In the genomic region with DNA sequence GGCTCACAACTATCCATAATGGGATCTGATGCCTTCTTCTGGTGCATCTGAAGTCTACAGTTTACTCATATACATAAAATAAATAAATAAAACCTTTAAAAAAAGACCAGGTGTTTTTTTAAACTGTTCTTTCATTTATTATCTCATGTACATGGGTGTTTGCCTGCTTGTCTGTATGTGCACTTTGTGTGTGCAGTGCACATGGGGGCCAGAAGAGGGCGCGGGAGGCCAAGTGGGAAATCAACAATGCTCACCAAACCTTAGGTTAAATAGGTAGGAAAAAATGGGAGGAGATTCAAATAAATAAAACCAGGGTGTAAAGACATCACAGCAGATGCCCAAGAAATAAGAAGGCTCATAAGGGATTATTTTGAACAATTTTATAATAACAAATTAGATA, we compare ENCODE assay signal across 25 mouse cellular contexts. TPM values are rescaled to one million over a fixed set of nuclear protein-coding genes. Genes with fewer than 3 reads are reported as not detected.
"Had no signal": no experiment of that assay in that cellular context is flagged by ENCODE, and none has a peak within 500 bp of the region (broad histone marks: within the 10 kb centered on the region; RNA-seq: fewer than 3 reads in every experiment).

No protein-coding gene starts in this region.

- H3K4me3 ChIP-seq: lung, embryonic 15.5 days; megakaryocyte, embryonic 14.5 days; midbrain, embryonic 13.5 days; midbrain, embryonic 15.5 days; neural tube, embryonic 12.5 days; stomach, embryonic 15.5 days had no signal

- H3K9ac ChIP-seq: liver, postnatal 0 days; lung, embryonic 15.5 days; midbrain, embryonic 13.5 days; midbrain, embryonic 15.5 days; neural tube, embryonic 12.5 days; stomach, embryonic 15.5 days had no signal

- H3K36me3 ChIP-seq: lung, embryonic 15.5 days; midbrain, embryonic 13.5 days; midbrain, embryonic 15.5 days; neural tube, embryonic 12.5 days; stomach, embryonic 15.5 days had no signal

- H3K27ac ChIP-seq: lung, embryonic 15.5 days; macrophage; midbrain, embryonic 13.5 days; midbrain, embryonic 15.5 days; neural tube, embryonic 12.5 days; stomach, embryonic 15.5 days; stomach, postnatal 0 days had no signal

- DNase-seq: liver, postnatal 0 days; lung, adult 2 months; lung, postnatal 14 days; lung, postnatal 36 days; right cerebral cortex, postnatal 14 days; thymus, adult 2 months; thymus, postnatal 25 days; thymus, postnatal 4 days had no signal

- H3K9me3 ChIP-seq: lung, embryonic 15.5 days; midbrain, embryonic 15.5 days; stomach, embryonic 15.5 days had no signal

- H3K4me1 ChIP-seq: lung, embryonic 15.5 days; midbrain, embryonic 13.5 days; midbrain, embryonic 15.5 days; neural tube, embryonic 12.5 days; stomach, embryonic 15.5 days had no signal

- H3K27me3 ChIP-seq: lung, embryonic 15.5 days; midbrain, embryonic 15.5 days; neural tube, embryonic 12.5 days; stomach, embryonic 15.5 days had no signal

RNA-seq across cellular contexts. Expression of gene Olfr718-ps1, which starts 2.7 kb away (rescaled TPM):
- total RNA-seq: megakaryocyte progenitor cell, adult 5-6 weeks; midbrain, postnatal 0 days; monocyte, adult 5-6 weeks; neutrophil, adult 5-6 weeks had no signal
- polyA plus RNA-seq: lung, adult 2 months; lung, embryonic 15.5 days; lung, postnatal 0 days; macrophage; midbrain, embryonic 11.5 days; midbrain, postnatal 0 days; neural tube, embryonic 12.5 days; spleen, adult 2 months; stomach, embryonic 15.5 days; stomach, postnatal 0 days; thymus, adult 2 months; urinary bladder, adult 2 months had no signal

RNA-seq across cellular contexts. Expression of gene Spdye4b, which starts 30.8 kb away (rescaled TPM):
- total RNA-seq: megakaryocyte progenitor cell, adult 5-6 weeks; midbrain, postnatal 0 days had no signal
- polyA plus RNA-seq: liver, postnatal 0 days; lung, adult 2 months; lung, embryonic 15.5 days; lung, postnatal 0 days; macrophage; midbrain, embryonic 11.5 days; midbrain, embryonic 15.5 days; midbrain, postnatal 0 days; neural tube, embryonic 12.5 days; neural tube, embryonic 14.5 days; spleen, adult 2 months; stomach, embryonic 15.5 days; stomach, postnatal 0 days; urinary bladder, adult 2 months had no signal
